In genomic region chr1:60097277-60098023, GRCm38 (mm10) we compare ENCODE assay signal across 8 mouse cellular contexts. TPM values are rescaled to one million over a fixed set of nuclear protein-coding genes. Genes with fewer than 3 reads are reported as not detected.
A peak's percentile ranks its signal among the peaks of the same experiment; 100 is the strongest.
DNase-seq lines count a peak whose midpoint lies in the region; ATAC-seq and TF ChIP-seq lines count a peak whose summit lies in the region.

No protein-coding gene starts in this region.

- WGBS in embryonic facial prominence, embryonic 11.5 days = under 1% methylated on average over 25 of the region's 25 CpGs
- WGBS in heart, adult 2 months = under 1% methylated on average over 25 of the region's 25 CpGs
- WGBS in limb, embryonic 13.5 days = under 1% methylated on average over 25 of the region's 25 CpGs
- under 1% methylated on average over 25 of the region's 25 CpGs for WGBS in midbrain, embryonic 15.5 days

- ATAC-seq in embryonic facial prominence, embryonic 11.5 days (replicated peaks; ENCODE audit: insufficient number of reproducible peaks, low FRiP score, low TSS enrichment, low read depth) = peak; percentile 91
- ATAC-seq in limb, embryonic 13.5 days (ENCODE audit: low FRiP score, low read depth) = peak; percentile 91
- peak; percentile 94 for ATAC-seq in midbrain, embryonic 15.5 days (replicated peaks)

- no peaks in the 10 kb centered on the region for H3K4me1 ChIP-seq in embryonic facial prominence, embryonic 11.5 days (ENCODE audit: control insufficient read depth, insufficient read depth, low read length)
- peaks cover 2% of the 10 kb centered on the region for H3K4me1 ChIP-seq in heart, adult 2 months (ENCODE audit: control insufficient read depth, insufficient read depth, low read length)
- peaks cover 12% of the 10 kb centered on the region for H3K4me1 ChIP-seq in limb, embryonic 13.5 days
- peaks cover 19% of the 10 kb centered on the region for H3K4me1 ChIP-seq in midbrain, embryonic 15.5 days

- intact Hi-C loops in heart, adult 2 months (cut with DNase I) = loop anchor here (5.0 kb wide), 2 partner anchors 85 to 335 kb away; partner anchors contain the start of genes Bmpr2 and Nbeal1

- peak; percentile 48; the same call in 1 of the 2 replicates for TF ChIP-seq POLR2A in heart, adult 2 months (IDR thresholded peaks at IDR 0.05; ENCODE audit: insufficient read depth, low read depth, low read length)

- H3K4me2 ChIP-seq in embryonic facial prominence, embryonic 11.5 days (ENCODE audit: low read depth, low read length) = peak overlapping the region; percentile 72
- peak overlapping the region; percentile 76 for H3K4me2 ChIP-seq in limb, embryonic 13.5 days (replicated peaks)
- H3K4me2 ChIP-seq in midbrain, embryonic 15.5 days = peak overlapping the region; percentile 85

- no peaks in the 10 kb centered on the region for H3K27me3 ChIP-seq in embryonic facial prominence, embryonic 11.5 days (ENCODE audit: control insufficient read depth, insufficient read depth, low read length)
- no peaks in the 10 kb centered on the region for H3K27me3 ChIP-seq in heart, adult 2 months (ENCODE audit: control insufficient read depth, insufficient read depth, low read length)
- H3K27me3 ChIP-seq in limb, embryonic 13.5 days = no peaks in the 10 kb centered on the region
- no peaks in the 10 kb centered on the region for H3K27me3 ChIP-seq in midbrain, embryonic 15.5 days (replicated peaks)

- H3K27ac ChIP-seq in embryonic facial prominence, embryonic 11.5 days (replicated peaks; ENCODE audit: low read depth, low read length) = peak overlapping the region; percentile 93; the same call in 1 of the 2 replicates
- H3K27ac ChIP-seq in heart, adult 2 months = peak overlapping the region; percentile 99
- peak overlapping the region; percentile 98 for H3K27ac ChIP-seq in limb, embryonic 13.5 days
- H3K27ac ChIP-seq in midbrain, embryonic 15.5 days = peak overlapping the region; percentile 99

- H3K4me3 ChIP-seq in embryonic facial prominence, embryonic 11.5 days (ENCODE audit: low read depth, low read length) = peak overlapping the region; percentile 89
- H3K4me3 ChIP-seq in heart, adult 2 months = peak overlapping the region; percentile 99
- H3K4me3 ChIP-seq in limb, embryonic 13.5 days = peak overlapping the region; percentile 90
- H3K4me3 ChIP-seq in midbrain, embryonic 15.5 days = peak overlapping the region; percentile 95

- H3K9me3 ChIP-seq in embryonic facial prominence, embryonic 11.5 days (replicated peaks; ENCODE audit: control insufficient read depth, low read length) = no peaks in the 10 kb centered on the region
- H3K9me3 ChIP-seq in limb, embryonic 13.5 days = no peaks in the 10 kb centered on the region
- no peaks in the 10 kb centered on the region for H3K9me3 ChIP-seq in midbrain, embryonic 15.5 days

- no peak for TF ChIP-seq CTCF in heart, adult 2 months (IDR thresholded peaks at IDR 0.05)

- peak; percentile 19 to 39 for DNase-seq in urinary bladder, adult 18-20 months (ENCODE audit: low spot score in 2 of 2)
- no peak for DNase-seq in urinary bladder, postnatal 10 days (ENCODE audit: low spot score)
- DNase-seq in embryonic facial prominence, embryonic 11.5 days (ENCODE audit: low spot score) = peak; percentile 86
- DNase-seq in heart, adult 2 months = peak; percentile 65 to 70
- peak; percentile 80 for DNase-seq in kidney, adult 9 months
- DNase-seq in spleen, postnatal 10 days (ENCODE audit: low spot score in 2 of 2) = peak; percentile 29 to 79

- peaks cover 2% of the 10 kb centered on the region; the same call in 1 of the 2 replicates for H3K79me2 ChIP-seq in heart, adult 2 months (replicated peaks; ENCODE audit: control insufficient read depth, insufficient read depth, low read length)

- 0 out of 2 replicates have a peak, but pooled peaks have one; percentile 32 for TF ChIP-seq EP300 in heart, adult 2 months (IDR thresholded peaks at IDR 0.05; ENCODE audit: insufficient read depth, low read depth, low read length)

- H3K36me3 ChIP-seq in embryonic facial prominence, embryonic 11.5 days (replicated peaks; ENCODE audit: control insufficient read depth, insufficient read depth, low read depth, low read length) = no peaks in the 10 kb centered on the region; the same call in 1 of the 2 replicates
- peaks cover 3% of the 10 kb centered on the region for H3K36me3 ChIP-seq in heart, adult 2 months (ENCODE audit: control insufficient read depth, insufficient read depth, low read length)
- H3K36me3 ChIP-seq in limb, embryonic 13.5 days = peaks cover 16% of the 10 kb centered on the region
- H3K36me3 ChIP-seq in midbrain, embryonic 15.5 days (replicated peaks) = no peaks in the 10 kb centered on the region; the same call in 1 of the 2 replicates

- H3K9ac ChIP-seq in embryonic facial prominence, embryonic 11.5 days (replicated peaks; ENCODE audit: low read length) = peak overlapping the region; percentile 93
- peak overlapping the region; percentile 63 for H3K9ac ChIP-seq in heart, adult 2 months (ENCODE audit: low read depth, low read length)
- peak overlapping the region; percentile 96 for H3K9ac ChIP-seq in limb, embryonic 13.5 days
- peak overlapping the region; percentile 45 for H3K9ac ChIP-seq in midbrain, embryonic 15.5 days

RNA-seq across cellular contexts. Expression of gene Carf, which starts 0.6 kb away (rescaled TPM):
- 5.1 and 6.7 TPM in 2 replicates for polyA plus RNA-seq in embryonic facial prominence, embryonic 11.5 days (2014; fragmentation: Nextera tagmentation; extraction: Ambion mirVana)
- total RNA-seq in heart, adult 2 months (2021) = 1 to 10 TPM; 6.8 to 7.3 TPM
- 1.8 and 5.4 TPM in 2 replicates for polyA plus RNA-seq in heart, adult 2 months (2012; rRNA removed)
- polyA plus RNA-seq in limb, embryonic 13.5 days (2015; fragmentation: Nextera tagmentation; extraction: Ambion mirVana) = 8.3 and 9.0 TPM in 2 replicates
- 9.8 and 10.0 TPM in 2 replicates for polyA plus RNA-seq in midbrain, embryonic 15.5 days (2015; fragmentation: Nextera tagmentation; extraction: Ambion mirVana)

RNA-seq across cellular contexts. Expression of gene Wdr12, which starts 1.0 kb away (rescaled TPM):
- polyA plus RNA-seq in embryonic facial prominence, embryonic 11.5 days (2014; fragmentation: Nextera tagmentation; extraction: Ambion mirVana) = 54.1 and 59.0 TPM in 2 replicates
- total RNA-seq in heart, adult 2 months (2021) = 10 to 100 TPM; 11.9 to 13.9 TPM
- polyA plus RNA-seq in heart, adult 2 months (2012; rRNA removed) = 5.8 and 8.1 TPM in 2 replicates
- polyA plus RNA-seq in limb, embryonic 13.5 days (2015; fragmentation: Nextera tagmentation; extraction: Ambion mirVana) = 46.0 and 50.4 TPM in 2 replicates
- 44.7 and 49.2 TPM in 2 replicates for polyA plus RNA-seq in midbrain, embryonic 15.5 days (2015; fragmentation: Nextera tagmentation; extraction: Ambion mirVana)

RNA-seq across cellular contexts. Expression of gene Ica1l, which starts 54.5 kb away (rescaled TPM):
- 1.2 and 2.2 TPM in 2 replicates for polyA plus RNA-seq in embryonic facial prominence, embryonic 11.5 days (2014; fragmentation: Nextera tagmentation; extraction: Ambion mirVana)
- under 1 TPM; 0.31 to 0.45 TPM for total RNA-seq in heart, adult 2 months (2021)
- polyA plus RNA-seq in heart, adult 2 months (2012; rRNA removed) = 0.14 and 0.35 TPM in 2 replicates
- 1.7 and 2.0 TPM in 2 replicates for polyA plus RNA-seq in limb, embryonic 13.5 days (2015; fragmentation: Nextera tagmentation; extraction: Ambion mirVana)
- 44.1 and 44.6 TPM in 2 replicates for polyA plus RNA-seq in midbrain, embryonic 15.5 days (2015; fragmentation: Nextera tagmentation; extraction: Ambion mirVana)

Comparison
In these comparisons a context has a peak if more than half of its experiments do, and no peak if none do; other contexts are left out.
1. H3K9ac ChIP-seq: peak in every context shown above with its lines; median percentile 96 in limb, embryonic 13.5 days; 93 in embryonic facial prominence, embryonic 11.5 days; 63 in heart, adult 2 months; 45 in midbrain, embryonic 15.5 days.
2. RNA of gene Ica1l, which starts 54.5 kb away (polyA plus RNA-seq): 44.1 to 44.6 TPM in midbrain, embryonic 15.5 days; 1.2 to 2.2 TPM in embryonic facial prominence, embryonic 11.5 days, 1.7 to 2.0 TPM in limb, embryonic 13.5 days and 0.14 to 0.35 TPM in heart, adult 2 months; every median in the first group is over 10 times any median in the second.
3. Peak in every context shown above with its lines, with median percentiles within 50 percentile points of each other: ATAC-seq, H3K27ac ChIP-seq, H3K4me2 ChIP-seq and H3K4me3 ChIP-seq.